Mouse (Mus musculus) forebrain, embryonic 15.5 days (tissue): ENCODE data around the gene Tmem38a. TPM values are rescaled to one million over a fixed set of nuclear protein-coding genes. Genes with fewer than 3 reads are reported as not detected.

Experiments
- ATAC-seq: fragments of 200-750 bp; cut with Nextera tagmentation; replicated peaks from 2 replicates; pipeline ENCODE4 v1.8.0; 2017; ENCODE audit warnings: mild to moderate bottlenecking, moderate TSS enrichment, moderate library complexity
- H3K27ac ChIP-seq: fragments of 300-500 bp; sonication (generic); replicated peaks from 2 replicates; pipeline ENCODE4 v1.5.1; 2015; ENCODE audit warnings: mild to moderate bottlenecking, inconsistent platforms
- H3K27me3 ChIP-seq: fragments of 300-500 bp; sonication (generic); 2 replicates; pipeline ENCODE4 v1.6.1; 2015; ENCODE audit warnings: inconsistent platforms
- H3K36me3 ChIP-seq: fragments of 300-500 bp; sonication (generic); 2 replicates; pipeline ENCODE4 v1.6.1; 2015; ENCODE audit warnings: mild to moderate bottlenecking, inconsistent platforms
- H3K4me1 ChIP-seq: fragments of 300-500 bp; sonication (generic); 2 replicates; pipeline ENCODE4 v1.6.1; 2015; ENCODE audit warnings: inconsistent platforms
- H3K4me2 ChIP-seq: fragments of 300-500 bp; sonication (generic); replicated peaks from 2 replicates; pipeline ENCODE4 v1.6.1; 2015; ENCODE audit warnings: mild to moderate bottlenecking, inconsistent platforms
- H3K4me3 ChIP-seq: fragments of 300-500 bp; sonication (generic); 2 replicates; pipeline ENCODE4 v1.5.1; 2015; ENCODE audit warnings: mild to moderate bottlenecking, inconsistent platforms
- H3K9ac ChIP-seq: fragments of 300-500 bp; sonication (generic); replicated peaks from 2 replicates; pipeline ENCODE4 v1.6.1; 2015; ENCODE audit warnings: mild to moderate bottlenecking, inconsistent platforms
- H3K9me3 ChIP-seq: fragments of 300-500 bp; sonication (generic); 2 replicates; pipeline ENCODE4 v1.6.1; 2016; ENCODE audit warnings: inconsistent platforms
- WGBS: fragments of 180-500 bp; shearing (Covaris S2); methylation state at CpG from one replicate; pipeline ENCODE4 v1.1.7; 2015; ENCODE audit warnings: mixed read lengths; 5-methylcytosine and 5-hydroxymethylcytosine counted together
- microRNA-seq: library from miRNA; unstranded; fragments of <30 nt; microRNA quantifications from one replicate; pipeline ENCODE4, GENCODE M21; 2016
- polyA plus RNA-seq: library from polyadenylated mRNA; unstranded; fragments of >200 nt; fragmentation: Nextera tagmentation; extraction: Ambion mirVana; gene quantifications from 2 replicates; pipeline ENCODE4 v1.2.1, GENCODE M21; 2015

The Tmem38a gene
- polyA plus RNA-seq, 1 experiment from 2014 or later: 17.8 TPM

DNA sequence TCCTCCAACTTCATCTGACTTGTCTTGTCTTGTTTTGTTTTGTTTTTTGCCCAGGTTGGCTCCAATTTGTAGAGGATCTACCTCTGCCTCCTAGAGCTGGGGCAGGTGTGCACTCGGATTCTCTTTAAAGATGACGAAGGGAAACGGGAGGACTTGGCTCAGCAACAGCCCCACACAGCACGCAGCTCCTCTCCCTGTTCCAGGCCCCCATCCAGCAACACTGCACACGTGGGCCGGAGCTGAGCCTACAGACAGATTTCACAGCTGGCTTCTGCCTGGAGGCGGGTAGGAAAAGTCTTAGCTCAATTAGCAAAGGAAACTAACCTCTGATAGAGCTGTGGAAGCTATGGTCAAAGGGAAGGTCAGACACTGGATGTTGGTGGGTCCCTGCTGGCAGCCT lies 17.4 kb downstream of the Tmem38a start:
- 81% methylated on average over 7 of the region's 7 CpGs for WGBS

DNA sequence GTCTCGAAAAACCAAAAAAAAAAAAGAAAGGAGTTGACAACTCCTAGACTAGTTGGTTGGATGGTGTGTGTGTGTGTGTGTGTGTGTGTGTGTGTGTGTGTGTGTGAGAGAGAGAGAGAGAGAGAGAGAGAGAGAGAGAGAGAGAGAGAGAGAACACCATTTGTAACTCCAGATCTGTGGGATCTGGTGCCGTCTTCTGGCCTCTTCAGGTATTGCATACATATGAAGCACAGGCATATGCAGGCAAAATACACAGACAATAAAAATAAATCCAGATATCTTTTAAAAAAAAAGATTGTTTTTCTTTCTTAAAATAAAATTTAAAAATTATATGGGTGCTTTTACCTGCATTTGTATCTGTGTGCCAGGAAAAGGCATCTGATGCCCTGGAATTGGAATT lies 18.3 kb downstream of the Tmem38a start:
- Histone ChIP-seq H3K4me2 (no peak overlapping the region), H3K9me3 (no peaks in the 10 kb centered on the region), H3K4me3 (no peak overlapping the region), H3K27ac (no peak overlapping the region), H3K9ac (no peak overlapping the region), H3K4me1 (peaks cover 5% of the 10 kb centered on the region; the same call in 1 of the 2 replicates), H3K27me3 (no peaks in the 10 kb centered on the region), H3K36me3 (no peaks in the 10 kb centered on the region)
- ATAC-seq: no peak
- WGBS: 52% methylated on average over 2 of the region's 2 CpGs

More for the DNA sequence above, 17.4 kb downstream of the Tmem38a start:
- Histone ChIP-seq H3K4me2 (no peak overlapping the region), H3K9ac (no peak overlapping the region), H3K4me3 (no peak overlapping the region), H3K36me3 (no peaks in the 10 kb centered on the region), H3K27me3 (no peaks in the 10 kb centered on the region), H3K27ac (no peak overlapping the region), H3K9me3 (no peaks in the 10 kb centered on the region), H3K4me1 (peaks cover 5% of the 10 kb centered on the region; the same call in 1 of the 2 replicates)
- no peak for ATAC-seq

Small RNA genes within 50 kb of the gene (microRNA-seq; reads per million reads assigned to microRNA genes)
- gene Gm28019: not detected

Other genes starting within 250 kb of the Tmem38a start
- 62.3 and 63.1 TPM in 2 replicates for gene Eps15l1, start 150.6 kb upstream of the Tmem38a start, polyA plus RNA-seq
- 0.92 TPM in 2 replicates for gene Calr3, start 128.2 kb upstream of the Tmem38a start, polyA plus RNA-seq
- gene 1700030K09Rik, start 128.2 kb upstream of the Tmem38a start, polyA plus RNA-seq: 22.2 and 23.1 TPM in 2 replicates
- 46.8 and 52.7 TPM in 2 replicates for gene Cherp, start 96.8 kb upstream of the Tmem38a start, polyA plus RNA-seq
- 13.8 and 14.7 TPM in 2 replicates for gene Slc35e1, start 79.4 kb upstream of the Tmem38a start, polyA plus RNA-seq
- gene Med26, start 23.8 kb upstream of the Tmem38a start, polyA plus RNA-seq: 18.2 and 19.9 TPM in 2 replicates
- 127 and 128 TPM in 2 replicates for gene Smim7, start 967 bp upstream of the Tmem38a start, polyA plus RNA-seq
- gene Nwd1, start 74.7 kb downstream of the Tmem38a start, polyA plus RNA-seq: 1.6 and 2.1 TPM in 2 replicates
- gene Sin3b, start 151.2 kb downstream of the Tmem38a start, polyA plus RNA-seq: 196 and 197 TPM in 2 replicates
- 0.45 and 0.50 TPM in 2 replicates for gene F2rl3, start 189.8 kb downstream of the Tmem38a start, polyA plus RNA-seq